In the genomic region with DNA sequence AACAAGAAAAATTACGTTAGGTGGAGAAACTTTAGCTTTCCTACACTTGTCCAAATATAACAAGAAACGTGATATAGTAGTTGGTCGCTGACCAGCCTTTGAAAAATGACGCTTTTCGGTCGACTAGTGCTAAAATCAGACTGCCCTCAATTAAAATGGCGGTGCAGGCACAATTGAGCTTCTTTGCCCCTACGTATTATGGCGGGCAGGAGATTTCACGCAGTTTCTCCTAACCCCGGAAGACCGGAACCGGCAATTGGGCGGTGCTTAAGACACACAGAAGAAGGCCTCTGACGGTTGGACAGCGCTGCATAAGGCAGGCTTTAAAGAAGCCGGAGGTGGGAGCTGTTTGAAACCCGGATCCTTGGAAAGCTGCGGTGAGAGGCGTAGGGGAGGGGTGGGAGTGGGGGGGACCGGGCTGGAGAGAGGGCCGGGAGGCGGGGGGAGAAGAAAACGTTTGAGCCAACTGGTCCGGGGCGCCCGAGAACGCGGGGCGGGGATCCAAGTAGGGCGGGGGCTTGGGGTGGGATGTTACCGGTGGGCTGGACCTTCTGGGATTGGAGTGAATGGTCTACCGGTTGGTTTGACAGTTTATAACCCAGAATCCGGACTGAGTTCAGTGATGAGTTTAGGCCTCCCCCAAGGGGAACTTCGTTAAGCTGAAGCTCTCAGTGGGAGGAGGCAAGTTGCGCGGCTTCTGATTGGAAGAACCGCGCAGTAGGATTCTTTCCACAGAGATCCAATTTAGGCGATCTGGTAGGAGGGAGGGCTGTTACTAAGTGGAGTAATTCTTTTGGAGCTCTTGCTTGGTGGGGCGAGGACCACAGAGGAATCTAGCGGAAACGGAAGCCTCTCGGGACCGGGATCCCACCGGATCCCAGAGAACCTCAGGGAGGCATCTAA, we compare ENCODE assay signal across 8 mouse cellular contexts. TPM values are rescaled to one million over a fixed set of nuclear protein-coding genes. Genes with fewer than 3 reads are reported as not detected.
DNase-seq lines count a peak whose midpoint lies in the region; ATAC-seq lines count a peak whose summit lies in the region.

No protein-coding gene starts in this region.

- DNase-seq in CD4-positive, CD25-positive, alpha-beta regulatory T cell, adult 2 months (ENCODE audit: low read depth, low spot score), result peak; percentile 95
- DNase-seq in fat pad, adult 2 months (ENCODE audit: extremely low read depth, low read depth, low spot score), result peak; percentile 89
- peak; percentile 94 for DNase-seq in kidney, postnatal 10 days
- peak; percentile 87 to 89 for DNase-seq in natural killer cell, adult 2 months (ENCODE audit: low spot score in 2 of 2)

- H3K27me3 ChIP-seq in heart, embryonic 13.5 days (replicated peaks), result no peaks in the 10 kb centered on the region
- no peaks in the 10 kb centered on the region for H3K27me3 ChIP-seq in liver, embryonic 12.5 days (replicated peaks)
- no peaks in the 10 kb centered on the region for H3K27me3 ChIP-seq in stomach, embryonic 15.5 days (replicated peaks)

- peak overlapping the region; percentile 88 for H3K4me3 ChIP-seq in brown adipose tissue, adult 24 weeks (ENCODE audit: insufficient read depth, low read depth, low read length)
- peak overlapping the region; percentile 72 for H3K4me3 ChIP-seq in heart, embryonic 13.5 days
- H3K4me3 ChIP-seq in liver, embryonic 12.5 days, result peak overlapping the region; percentile 90
- H3K4me3 ChIP-seq in stomach, embryonic 15.5 days (replicated peaks), result peak overlapping the region; percentile 81

- peaks cover 3% of the 10 kb centered on the region; the same call in 1 of the 2 replicates for H3K4me1 ChIP-seq in brown adipose tissue, adult 24 weeks (ENCODE audit: control insufficient read depth, insufficient read depth, insufficient read length, low read length)
- peaks cover 20% of the 10 kb centered on the region for H3K4me1 ChIP-seq in heart, embryonic 13.5 days
- H3K4me1 ChIP-seq in liver, embryonic 12.5 days, result peaks cover 32% of the 10 kb centered on the region
- H3K4me1 ChIP-seq in stomach, embryonic 15.5 days, result peaks cover 12% of the 10 kb centered on the region; the same call in 1 of the 2 replicates

- H3K9me3 ChIP-seq in heart, embryonic 13.5 days, result no peaks in the 10 kb centered on the region
- 0 out of 2 replicates have a peak, but pooled peaks cover 5% of the 10 kb centered on the region for H3K9me3 ChIP-seq in liver, embryonic 12.5 days (replicated peaks)
- H3K9me3 ChIP-seq in stomach, embryonic 15.5 days, result no peaks in the 10 kb centered on the region

- H3K36me3 ChIP-seq in heart, embryonic 13.5 days, result peaks cover 64% of the 10 kb centered on the region
- H3K36me3 ChIP-seq in liver, embryonic 12.5 days, result peaks cover 63% of the 10 kb centered on the region
- H3K36me3 ChIP-seq in stomach, embryonic 15.5 days, result peaks cover 33% of the 10 kb centered on the region

- H3K9ac ChIP-seq in heart, embryonic 13.5 days, result peak overlapping the region; percentile 88
- H3K9ac ChIP-seq in liver, embryonic 12.5 days, result peak overlapping the region; percentile 95
- H3K9ac ChIP-seq in stomach, embryonic 15.5 days, result peak overlapping the region; percentile 81

- H3K27ac ChIP-seq in brown adipose tissue, adult 24 weeks (replicated peaks; ENCODE audit: low read depth, low read length), result peak overlapping the region; percentile 90
- peak overlapping the region; percentile 99 for H3K27ac ChIP-seq in heart, embryonic 13.5 days (replicated peaks)
- peak overlapping the region; percentile 99 for H3K27ac ChIP-seq in liver, embryonic 12.5 days
- H3K27ac ChIP-seq in stomach, embryonic 15.5 days, result peak overlapping the region; percentile 99

- WGBS in heart, embryonic 13.5 days, result under 1% methylated on average over 46 of the region's 46 CpGs
- under 1% methylated on average over 46 of the region's 46 CpGs for WGBS in liver, embryonic 12.5 days (ENCODE audit: insufficient replicate concordance)
- under 1% methylated on average over 46 of the region's 46 CpGs for WGBS in stomach, embryonic 15.5 days

- ATAC-seq in heart, embryonic 13.5 days (ENCODE audit: extremely low read depth, insufficient number of reproducible peaks, low FRiP score, low TSS enrichment), result peak; percentile 79
- ATAC-seq in liver, embryonic 12.5 days, result peak; percentile 90
- peak; percentile 89 for ATAC-seq in stomach, embryonic 15.5 days (ENCODE audit: insufficient read depth, low FRiP score, low read depth)

- peak overlapping the region; percentile 97 for H3K4me2 ChIP-seq in heart, embryonic 13.5 days
- peak overlapping the region; percentile 92 for H3K4me2 ChIP-seq in liver, embryonic 12.5 days
- peak overlapping the region; percentile 87 for H3K4me2 ChIP-seq in stomach, embryonic 15.5 days

RNA-seq across cellular contexts. Expression of gene Fbrs, which starts 8.0 kb away (rescaled TPM):
- 16.5 and 18.2 TPM in 2 replicates for polyA plus RNA-seq in brown adipose tissue, adult 24 weeks (2012; ENCODE audit: insufficient read depth, insufficient read length, missing spikeins)
- 7.3 and 7.7 TPM in 2 replicates for polyA plus RNA-seq in heart, embryonic 13.5 days (2015; fragmentation: Nextera tagmentation; extraction: Ambion mirVana)
- polyA plus RNA-seq in liver, embryonic 12.5 days (2016; fragmentation: Nextera tagmentation; extraction: Ambion mirVana), result 6.9 and 8.1 TPM in 2 replicates
- polyA plus RNA-seq in stomach, embryonic 15.5 days (2015; fragmentation: Nextera tagmentation; extraction: Ambion mirVana), result 12.2 and 13.8 TPM in 2 replicates

RNA-seq across cellular contexts. Expression of gene Prr14, which starts 11.6 kb away (rescaled TPM):
- 26.0 and 27.1 TPM in 2 replicates for polyA plus RNA-seq in brown adipose tissue, adult 24 weeks (2012; ENCODE audit: insufficient read depth, insufficient read length, missing spikeins)
- polyA plus RNA-seq in heart, embryonic 13.5 days (2015; fragmentation: Nextera tagmentation; extraction: Ambion mirVana), result 27.3 and 27.7 TPM in 2 replicates
- polyA plus RNA-seq in liver, embryonic 12.5 days (2016; fragmentation: Nextera tagmentation; extraction: Ambion mirVana), result 29.6 and 31.0 TPM in 2 replicates
- 38.6 and 38.8 TPM in 2 replicates for polyA plus RNA-seq in stomach, embryonic 15.5 days (2015; fragmentation: Nextera tagmentation; extraction: Ambion mirVana)

RNA-seq across cellular contexts. Expression of gene Zfp689, which starts 22.0 kb away (rescaled TPM):
- polyA plus RNA-seq in brown adipose tissue, adult 24 weeks (2012; ENCODE audit: insufficient read depth, insufficient read length, missing spikeins), result 0.40 and 1.3 TPM in 2 replicates
- polyA plus RNA-seq in heart, embryonic 13.5 days (2015; fragmentation: Nextera tagmentation; extraction: Ambion mirVana), result 5.1 and 5.2 TPM in 2 replicates
- polyA plus RNA-seq in liver, embryonic 12.5 days (2016; fragmentation: Nextera tagmentation; extraction: Ambion mirVana), result 3.1 and 3.3 TPM in 2 replicates
- polyA plus RNA-seq in stomach, embryonic 15.5 days (2015; fragmentation: Nextera tagmentation; extraction: Ambion mirVana), result 5.7 and 7.2 TPM in 2 replicates

RNA-seq across cellular contexts. Expression of gene Srcap, which starts 40.8 kb away (rescaled TPM):
- 21.6 and 24.7 TPM in 2 replicates for polyA plus RNA-seq in brown adipose tissue, adult 24 weeks (2012; ENCODE audit: insufficient read depth, insufficient read length, missing spikeins)
- polyA plus RNA-seq in heart, embryonic 13.5 days (2015; fragmentation: Nextera tagmentation; extraction: Ambion mirVana), result 30.9 and 33.1 TPM in 2 replicates
- polyA plus RNA-seq in liver, embryonic 12.5 days (2016; fragmentation: Nextera tagmentation; extraction: Ambion mirVana), result 38.2 and 38.8 TPM in 2 replicates
- polyA plus RNA-seq in stomach, embryonic 15.5 days (2015; fragmentation: Nextera tagmentation; extraction: Ambion mirVana), result 49.7 and 55.4 TPM in 2 replicates

RNA-seq across cellular contexts. Expression of gene Gm42715, which starts 48.4 kb away (rescaled TPM):
- 0.28 and 3.4 TPM in 2 replicates for polyA plus RNA-seq in brown adipose tissue, adult 24 weeks (2012; ENCODE audit: insufficient read depth, insufficient read length, missing spikeins)
- polyA plus RNA-seq in heart, embryonic 13.5 days (2015; fragmentation: Nextera tagmentation; extraction: Ambion mirVana), result 9.4 TPM in 2 replicates
- polyA plus RNA-seq in liver, embryonic 12.5 days (2016; fragmentation: Nextera tagmentation; extraction: Ambion mirVana), result 7.9 and 8.8 TPM in 2 replicates
- polyA plus RNA-seq in stomach, embryonic 15.5 days (2015; fragmentation: Nextera tagmentation; extraction: Ambion mirVana), result 13.4 and 14.8 TPM in 2 replicates

Comparison
In these comparisons a context has a peak if more than half of its experiments do, and no peak if none do; other contexts are left out.
1. Peak in every context shown above with its lines: DNase-seq, ATAC-seq, H3K4me3 ChIP-seq and H3K27ac ChIP-seq.